Mouse (Mus musculus): Measurements from ENCODE around the gene Msl2. TPM values are rescaled to one million over a fixed set of nuclear protein-coding genes. Genes with fewer than 3 reads are reported as not detected.

The Msl2 gene
- 27.6 and 41.6 TPM in 2 replicates for polyA plus RNA-seq (2012; rRNA removed)

- no peaks in the 10 kb centered on the region for H3K27me3 ChIP-seq (ENCODE audit: control insufficient read depth, insufficient read depth, low read length)
- TF ChIP-seq CTCF (IDR thresholded peaks at IDR 0.05; ENCODE audit: extremely low read depth, insufficient read depth, insufficient read length, insufficient replicate concordance) (no peak), POLR2A (IDR thresholded peaks at IDR 0.05; ENCODE audit: low read depth, low read length) (peak; percentile 75)
- WGBS: 1% methylated on average over 38 of the region's 43 CpGs
These were observed at the start of gene Msl2 for GRCm38 (mm10) chr9:101073987-101074331. Msl2 (plus strand) TSS chr9:101074101.

GRCm38 (mm10) chr9:101033761-101034447 lies 40.0 kb upstream of the Msl2 start:
- WGBS: 4% methylated on average over 14 of the region's 14 CpGs
- H3K27ac ChIP-seq (ENCODE audit: insufficient read depth, low read length): peak overlapping the region; percentile 55
- H3K4me3 ChIP-seq (ENCODE audit: extremely low read depth, insufficient read depth, insufficient read length): peak overlapping the region; percentile 78
- H3K27me3 ChIP-seq (ENCODE audit: control insufficient read depth, insufficient read depth, low read length): no peaks in the 10 kb centered on the region
- no peak for DNase-seq (ENCODE audit: low read depth in 1 of 2, low spot score in 2 of 2)
- TF ChIP-seq POLR2A (IDR thresholded peaks at IDR 0.05; ENCODE audit: low read depth, low read length) (no peak), CTCF (IDR thresholded peaks at IDR 0.05; ENCODE audit: extremely low read depth, insufficient read depth, insufficient read length, insufficient replicate concordance) (no peak)
- no peaks in the 10 kb centered on the region; the same call in 1 of the 2 replicates for H3K4me1 ChIP-seq (ENCODE audit: control insufficient read depth, insufficient read depth, insufficient read length)
- 0 out of 2 replicates have a peak, but pooled peaks cover under 1% of the 10 kb centered on the region for H3K36me3 ChIP-seq (ENCODE audit: control insufficient read depth, insufficient read depth, low read length)

More at GRCm38 (mm10) chr9:101073987-101074331, at the start of gene Msl2:
- Histone ChIP-seq H3K27ac (ENCODE audit: insufficient read depth, low read length) (peak within 1 kb of the TSS; percentile 100), H3K4me3 (ENCODE audit: extremely low read depth, insufficient read depth, insufficient read length) (peak within 1 kb of the TSS; percentile 99), H3K4me1 (ENCODE audit: control insufficient read depth, insufficient read depth, insufficient read length) (peaks cover 5% of the 10 kb centered on the region), H3K36me3 (ENCODE audit: control insufficient read depth, insufficient read depth, low read length) (no peaks in the 10 kb centered on the region)
- DNase-seq (ENCODE audit: low read depth in 1 of 2, low spot score in 2 of 2): no peak

- peak within 1 kb of the TSS; percentile 92 for H3K27ac ChIP-seq (ENCODE audit: insufficient read depth, low read length)
- DNase-seq (ENCODE audit: low read depth in 1 of 2, low spot score in 2 of 2): peak; percentile 93 to 95
- no peaks in the 10 kb centered on the region; the same call in 1 of the 2 replicates for H3K4me1 ChIP-seq (ENCODE audit: control insufficient read depth, insufficient read depth, insufficient read length)
- H3K4me3 ChIP-seq (ENCODE audit: extremely low read depth, insufficient read depth, insufficient read length): peak within 1 kb of the TSS; percentile 78
- no peaks in the 10 kb centered on the region for H3K27me3 ChIP-seq (ENCODE audit: control insufficient read depth, insufficient read depth, low read length)
- TF ChIP-seq CTCF (IDR thresholded peaks at IDR 0.05; ENCODE audit: extremely low read depth, insufficient read depth, insufficient read length, insufficient replicate concordance): no peak
- TF ChIP-seq POLR2A (IDR thresholded peaks at IDR 0.05; ENCODE audit: low read depth, low read length): peak; percentile 89
- H3K36me3 ChIP-seq (ENCODE audit: control insufficient read depth, insufficient read depth, low read length): no peaks in the 10 kb centered on the region
- WGBS: under 1% methylated on average over 61 of the region's 61 CpGs
These were observed 39.3 kb upstream of the Msl2 start, which contains the start of gene Pccb for GRCm38 (mm10) chr9:101034448-101035098. Pccb (minus strand) TSS chr9:101034898.

- no peak for DNase-seq (ENCODE audit: low read depth in 1 of 2, low spot score in 2 of 2)
- Histone ChIP-seq H3K36me3 (ENCODE audit: control insufficient read depth, insufficient read depth, low read length) (no peaks in the 10 kb centered on the region), H3K4me1 (ENCODE audit: control insufficient read depth, insufficient read depth, insufficient read length) (no peaks in the 10 kb centered on the region; the same call in 1 of the 2 replicates), H3K27ac (ENCODE audit: insufficient read depth, low read length) (no peak overlapping the region), H3K27me3 (ENCODE audit: control insufficient read depth, insufficient read depth, low read length) (no peaks in the 10 kb centered on the region), H3K4me3 (ENCODE audit: extremely low read depth, insufficient read depth, insufficient read length) (no peak overlapping the region)
- WGBS: 97% methylated on average over 14 of the region's 15 CpGs
- TF ChIP-seq POLR2A (IDR thresholded peaks at IDR 0.05; ENCODE audit: low read depth, low read length) (no peak), CTCF (IDR thresholded peaks at IDR 0.05; ENCODE audit: extremely low read depth, insufficient read depth, insufficient read length, insufficient replicate concordance) (no peak)
These were observed 37.9 kb upstream of the Msl2 start for GRCm38 (mm10) chr9:101035836-101036596.

GRCm38 (mm10) chr9:101036876-101037275 lies 37.0 kb upstream of the Msl2 start:
- H3K27me3 ChIP-seq (ENCODE audit: control insufficient read depth, insufficient read depth, low read length): no peaks in the 10 kb centered on the region
- TF ChIP-seq POLR2A (IDR thresholded peaks at IDR 0.05; ENCODE audit: low read depth, low read length) (no peak), CTCF (IDR thresholded peaks at IDR 0.05; ENCODE audit: extremely low read depth, insufficient read depth, insufficient read length, insufficient replicate concordance) (no peak)
- H3K4me3 ChIP-seq (ENCODE audit: extremely low read depth, insufficient read depth, insufficient read length): no peak overlapping the region
- 68% methylated on average over 2 of the region's 2 CpGs for WGBS
- no peak overlapping the region for H3K27ac ChIP-seq (ENCODE audit: insufficient read depth, low read length)
- DNase-seq (ENCODE audit: low read depth in 1 of 2, low spot score in 2 of 2): no peak
- no peaks in the 10 kb centered on the region; the same call in 1 of the 2 replicates for H3K4me1 ChIP-seq (ENCODE audit: control insufficient read depth, insufficient read depth, insufficient read length)
- H3K36me3 ChIP-seq (ENCODE audit: control insufficient read depth, insufficient read depth, low read length): no peaks in the 10 kb centered on the region

- DNase-seq (ENCODE audit: low read depth in 1 of 2, low spot score in 2 of 2): no peak
- no peak overlapping the region for H3K27ac ChIP-seq (ENCODE audit: insufficient read depth, low read length)
- no peak for TF ChIP-seq POLR2A (IDR thresholded peaks at IDR 0.05; ENCODE audit: low read depth, low read length)
- no peak for TF ChIP-seq CTCF (IDR thresholded peaks at IDR 0.05; ENCODE audit: extremely low read depth, insufficient read depth, insufficient read length, insufficient replicate concordance)
- no peaks in the 10 kb centered on the region for H3K36me3 ChIP-seq (ENCODE audit: control insufficient read depth, insufficient read depth, low read length)
- no peaks in the 10 kb centered on the region; the same call in 1 of the 2 replicates for H3K4me1 ChIP-seq (ENCODE audit: control insufficient read depth, insufficient read depth, insufficient read length)
- no peak overlapping the region for H3K4me3 ChIP-seq (ENCODE audit: extremely low read depth, insufficient read depth, insufficient read length)
- H3K27me3 ChIP-seq (ENCODE audit: control insufficient read depth, insufficient read depth, low read length): no peaks in the 10 kb centered on the region
- 15% methylated on average over 7 of the region's 7 CpGs for WGBS
These were observed 36.5 kb upstream of the Msl2 start for GRCm38 (mm10) chr9:101037396-101037795.

Measured in spleen, adult 2 months (tissue).